Mouse (Mus musculus) spleen, adult 2 months (tissue): Measurements from ENCODE around the gene Tank.

Experiments
- CTCF ChIP-seq: fragments of 200-500 bp; IDR thresholded peaks from 2 replicates; pipeline ENCODE4 v1.5.1; 2011; ENCODE audit warnings: mild to moderate bottlenecking, inconsistent platforms; ENCODE audit not compliant: insufficient read depth, insufficient read length, insufficient replicate concordance; ENCODE audit errors: extremely low read depth
- POLR2A ChIP-seq: fragments of 200-500 bp; IDR thresholded peaks from 2 replicates; pipeline ENCODE4 v1.6.1; 2011; ENCODE audit warnings: low read depth, low read length, inconsistent platforms

DNA sequence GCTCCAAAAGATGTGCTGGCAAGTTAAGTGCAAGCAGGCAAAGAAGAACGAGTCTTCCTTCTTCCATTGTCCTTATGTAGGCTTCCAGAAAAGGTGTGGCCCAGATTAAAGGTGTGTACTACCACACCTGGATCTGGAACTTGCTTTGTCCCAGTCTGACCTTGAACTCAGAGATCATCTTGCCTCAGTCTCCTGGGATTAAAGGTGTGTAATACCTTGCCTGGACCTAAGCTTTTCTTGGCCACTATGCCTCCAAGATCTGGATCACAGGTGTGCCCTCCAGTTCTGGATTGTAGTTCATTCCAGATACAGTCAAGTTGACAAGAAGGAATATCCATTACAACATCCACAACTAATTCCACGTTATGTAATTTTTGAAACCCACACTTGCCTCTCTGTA is 36.0 kb upstream of the Tank start:
- TF ChIP-seq CTCF (no peak), POLR2A (no peak)
